Mouse (Mus musculus) lung, embryonic 14.5 days (tissue): ENCODE data around the gene Tnfaip8l1. TPM values are rescaled to one million over a fixed set of nuclear protein-coding genes. Genes with fewer than 3 reads are reported as not detected.

ENCODE experiments used
- ATAC-seq: fragments of 200-750 bp; cut with Nextera tagmentation; 2 replicates; pipeline ENCODE4 v1.8.0; 2017; ENCODE audit warnings: mild to moderate bottlenecking, moderate TSS enrichment, moderate library complexity; ENCODE audit not compliant: insufficient read depth
- DNase-seq: peaks from one replicate; pipeline ENCODE4 v3.0.0-alpha.2; 2015
- H3K27ac ChIP-seq: fragments of 300-500 bp; sonication (generic); 2 replicates; pipeline ENCODE4 v1.5.1; 2014; ENCODE audit warnings: low read depth, mild to moderate bottlenecking, moderate library complexity
- H3K27me3 ChIP-seq: fragments of 300-500 bp; sonication (generic); 2 replicates; pipeline ENCODE4 v1.6.1; 2014; ENCODE audit warnings: low read length, control low read depth; ENCODE audit not compliant: insufficient read depth
- H3K36me3 ChIP-seq: fragments of 300-500 bp; sonication (generic); 2 replicates; pipeline ENCODE4 v1.6.1; 2014; ENCODE audit warnings: control low read depth; ENCODE audit not compliant: insufficient read depth
- H3K4me1 ChIP-seq: fragments of 300-500 bp; sonication (generic); 2 replicates; pipeline ENCODE4 v1.6.1; 2014; ENCODE audit warnings: antibody characterized with exemption, control low read depth; ENCODE audit not compliant: insufficient read depth
- H3K4me2 ChIP-seq: fragments of 300-500 bp; sonication (generic); 2 replicates; pipeline ENCODE4 v1.6.1; 2014; ENCODE audit warnings: mild to moderate bottlenecking
- H3K4me3 ChIP-seq: fragments of 300-500 bp; sonication (generic); 2 replicates; pipeline ENCODE4 v1.5.1; 2014; ENCODE audit warnings: low read depth, low read length
- H3K9ac ChIP-seq: fragments of 300-500 bp; sonication (generic); 2 replicates; pipeline ENCODE4 v1.6.1; 2014
- H3K9me3 ChIP-seq: fragments of 300-500 bp; sonication (generic); 2 replicates; pipeline ENCODE4 v1.6.1; 2016; ENCODE audit warnings: low read depth, low read length, control low read depth
- CTCF ChIP-seq: IDR thresholded peaks from 2 replicates; pipeline ENCODE4 v1.5.1; 2016; ENCODE audit warnings: antibody characterized with exemption, low read depth
- WGBS: fragments of 180-500 bp; shearing (Covaris S2); extraction: QIAGEN DNeasy Blood & Tissue Kit; methylation state at CpG from one replicate; pipeline ENCODE4 v1.1.7; 2014; 5-methylcytosine and 5-hydroxymethylcytosine counted together
- polyA plus RNA-seq: library from polyadenylated mRNA; unstranded; fragments of >200 nt; fragmentation: Nextera tagmentation; extraction: Ambion mirVana; gene quantifications from 2 replicates; pipeline ENCODE4 v1.2.1, GENCODE M21; 2014

Gene Tnfaip8l1
- polyA plus RNA-seq, 1 experiment from 2014 or later = 14.5 TPM

GRCm38 (mm10) chr17:56208821-56209220, 46.5 kb downstream of the Tnfaip8l1 start:
- TF ChIP-seq CTCF = no peak
- Histone ChIP-seq H3K4me3 (no peak overlapping the region), H3K27ac (no peak overlapping the region), H3K4me1 (no peaks in the 10 kb centered on the region), H3K9ac (no peak overlapping the region), H3K4me2 (no peak overlapping the region), H3K36me3 (peaks cover 82% of the 10 kb centered on the region), H3K27me3 (no peaks in the 10 kb centered on the region), H3K9me3 (no peaks in the 10 kb centered on the region)
- ATAC-seq = no peak
- WGBS = 92% methylated on average over 3 of the region's 3 CpGs
- DNase-seq = no peak

DNA sequence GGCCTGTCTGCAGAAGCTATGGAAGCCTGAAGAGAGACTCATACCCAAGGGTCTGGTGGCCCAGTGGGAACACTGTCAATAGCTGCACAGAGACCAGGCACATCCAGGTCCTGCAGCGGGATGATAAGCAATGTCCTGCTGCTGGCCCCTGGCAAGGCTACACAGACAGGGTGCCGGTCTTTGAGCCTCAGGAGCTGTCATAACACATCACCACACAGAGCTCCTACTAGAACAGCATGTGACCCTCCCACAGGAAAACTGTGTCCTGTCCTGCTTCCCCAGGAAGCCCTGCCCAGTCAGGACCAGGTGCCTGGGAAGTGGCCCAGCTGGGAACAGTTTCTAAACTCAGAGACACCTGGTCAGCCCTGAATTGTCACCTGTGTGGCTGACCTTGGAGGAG, 48.8 kb downstream of the Tnfaip8l1 start:
- H3K9ac ChIP-seq = no peak overlapping the region
- H3K4me3 ChIP-seq = no peak overlapping the region
- TF ChIP-seq CTCF = no peak
- H3K36me3 ChIP-seq = peaks cover 64% of the 10 kb centered on the region
- no peaks in the 10 kb centered on the region for H3K4me1 ChIP-seq
- ATAC-seq (no peak), DNase-seq (no peak)
- no peaks in the 10 kb centered on the region for H3K27me3 ChIP-seq
- no peak overlapping the region for H3K4me2 ChIP-seq
- H3K9me3 ChIP-seq = no peaks in the 10 kb centered on the region
- 52% methylated on average over 2 of the region's 2 CpGs for WGBS
- H3K27ac ChIP-seq = no peak overlapping the region

GRCm38 (mm10) chr17:56212676-56213075, 50.4 kb downstream of the Tnfaip8l1 start:
- Histone ChIP-seq H3K9ac (no peak overlapping the region; the same call in 1 of the 2 replicates), H3K4me1 (peaks cover 8% of the 10 kb centered on the region; the same call in 1 of the 2 replicates), H3K27ac (no peak overlapping the region), H3K4me3 (no peak overlapping the region), H3K36me3 (peaks cover 52% of the 10 kb centered on the region), H3K4me2 (no peak overlapping the region), H3K9me3 (no peaks in the 10 kb centered on the region), H3K27me3 (no peaks in the 10 kb centered on the region)
- WGBS = 33% methylated on average over 6 of the region's 6 CpGs
- DNase-seq (no peak), ATAC-seq (peak; percentile 28; the same call in 1 of the 2 replicates)
- no peak for TF ChIP-seq CTCF

DNA sequence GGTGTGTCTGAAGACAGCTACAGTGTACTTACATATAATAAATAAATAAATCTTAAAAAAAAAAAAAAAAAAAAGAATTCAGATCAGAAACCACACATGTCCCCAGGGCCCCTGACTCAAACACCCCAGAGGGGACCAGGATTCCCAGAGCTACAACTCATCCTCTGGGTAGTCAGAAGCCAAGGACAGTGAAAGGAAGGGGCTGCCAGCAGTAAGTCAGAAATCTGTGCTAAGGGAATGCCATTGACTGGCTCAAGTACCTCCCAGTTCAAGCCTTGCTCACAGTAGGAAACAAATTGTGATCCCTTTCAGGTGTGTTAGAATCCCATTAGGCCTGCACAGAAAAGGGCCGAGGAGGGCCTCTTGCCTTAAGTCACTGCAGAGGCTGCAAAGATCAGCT, 52.0 kb downstream of the Tnfaip8l1 start:
- Histone ChIP-seq H3K27ac (no peak overlapping the region), H3K4me3 (no peak overlapping the region), H3K9me3 (no peaks in the 10 kb centered on the region), H3K36me3 (peaks cover 36% of the 10 kb centered on the region), H3K4me1 (peaks cover 11% of the 10 kb centered on the region; the same call in 1 of the 2 replicates), H3K9ac (no peak overlapping the region), H3K4me2 (no peak overlapping the region), H3K27me3 (no peaks in the 10 kb centered on the region)
- no peak for TF ChIP-seq CTCF
- WGBS = 72% methylated on average over 1 of the region's 1 CpGs
- ATAC-seq (no peak), DNase-seq (no peak)

DNA sequence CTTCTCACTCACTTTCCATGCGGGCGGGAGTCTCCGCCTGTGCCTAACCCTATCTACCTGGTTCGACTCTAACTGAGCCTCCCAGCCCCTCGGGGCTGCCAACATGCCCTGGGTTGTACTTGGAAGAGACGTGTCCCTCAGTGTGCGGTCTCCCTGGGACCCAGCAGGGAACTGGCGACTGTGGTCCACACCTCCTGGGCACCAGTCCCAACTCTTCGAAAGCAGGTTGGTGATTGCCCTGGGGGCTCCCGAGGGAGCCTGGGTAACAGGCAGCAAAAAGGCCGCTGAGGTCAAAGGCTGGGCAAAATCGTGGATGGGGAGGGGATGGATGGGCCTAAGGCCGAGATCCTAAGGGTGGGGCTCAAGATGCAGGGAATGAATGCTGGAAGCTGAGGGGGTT, 55.4 kb downstream of the Tnfaip8l1 start:
- H3K27ac ChIP-seq = no peak overlapping the region
- no peak for TF ChIP-seq CTCF
- H3K4me3 ChIP-seq = peak overlapping the region; percentile 82
- H3K4me2 ChIP-seq = peak overlapping the region; percentile 88
- H3K4me1 ChIP-seq = peaks cover 11% of the 10 kb centered on the region; the same call in 1 of the 2 replicates
- no peaks in the 10 kb centered on the region for H3K9me3 ChIP-seq
- 0 out of 2 replicates have a peak, but pooled peaks cover 7% of the 10 kb centered on the region for H3K36me3 ChIP-seq
- no peaks in the 10 kb centered on the region for H3K27me3 ChIP-seq
- peak overlapping the region; percentile 81 for H3K9ac ChIP-seq
- DNase-seq (no peak), ATAC-seq (no peak)
- 66% methylated on average over 13 of the region's 13 CpGs for WGBS

DNA sequence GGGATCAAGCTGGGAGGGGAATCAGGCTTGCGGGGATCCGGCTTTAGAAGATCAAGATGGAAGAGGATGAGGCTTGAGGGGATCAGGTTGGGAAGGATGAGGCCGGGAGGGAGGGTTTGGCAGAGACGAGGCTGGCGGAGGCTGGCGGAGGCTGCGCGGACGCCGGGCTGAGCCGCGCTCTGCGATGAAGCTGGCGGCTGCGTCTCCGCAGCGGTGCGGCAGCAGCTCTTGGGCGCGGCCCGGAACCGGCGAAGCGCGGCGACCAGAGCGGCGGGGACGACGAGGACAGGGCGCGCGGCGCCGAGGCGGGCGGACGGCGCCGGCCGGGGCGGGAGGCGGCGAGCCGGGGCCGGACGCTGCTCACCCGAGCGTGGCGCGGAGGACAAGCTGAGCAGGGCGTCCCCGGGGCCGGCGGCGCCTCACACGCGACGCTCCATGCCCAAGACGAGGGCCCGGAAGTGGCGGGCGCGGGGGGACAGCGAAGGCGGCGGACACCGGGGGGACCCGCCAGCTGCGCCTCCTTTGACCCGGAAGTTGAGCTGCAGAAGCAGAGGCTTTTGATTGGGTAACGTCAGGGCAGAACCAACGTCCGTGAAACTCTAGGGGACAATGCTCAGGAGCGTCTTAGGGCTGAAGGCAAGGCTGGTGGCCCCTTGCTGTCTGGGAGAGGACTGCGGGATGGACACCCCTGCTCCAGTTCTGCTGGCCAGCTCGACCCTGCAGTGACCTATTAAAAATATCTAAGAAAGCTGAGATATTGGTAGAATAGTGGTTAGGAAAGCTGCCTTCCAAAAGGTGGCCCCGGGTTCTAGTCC, 56.3 kb downstream of the Tnfaip8l1 start, which contains the start of gene Dpp9:
TSS of gene Dpp9 (minus strand) at position 529 of the 815 bp plus-strand sequence.
- no peaks in the 10 kb centered on the region for H3K27me3 ChIP-seq
- H3K27ac ChIP-seq = peak within 1 kb of the TSS; percentile 88
- ATAC-seq (peak; percentile 100), DNase-seq (peak; percentile 96)
- 0 out of 2 replicates have a peak, but pooled peaks cover 3% of the 10 kb centered on the region for H3K36me3 ChIP-seq
- peak within 1 kb of the TSS; percentile 82 for H3K4me3 ChIP-seq
- peak within 1 kb of the TSS; percentile 81 for H3K9ac ChIP-seq
- H3K4me2 ChIP-seq = peak within 1 kb of the TSS; percentile 88
- peak; percentile 45 for TF ChIP-seq CTCF
- WGBS = 2% methylated on average over 77 of the region's 78 CpGs
- H3K4me1 ChIP-seq = peaks cover 11% of the 10 kb centered on the region; the same call in 1 of the 2 replicates
- no peaks in the 10 kb centered on the region for H3K9me3 ChIP-seq

DNA sequence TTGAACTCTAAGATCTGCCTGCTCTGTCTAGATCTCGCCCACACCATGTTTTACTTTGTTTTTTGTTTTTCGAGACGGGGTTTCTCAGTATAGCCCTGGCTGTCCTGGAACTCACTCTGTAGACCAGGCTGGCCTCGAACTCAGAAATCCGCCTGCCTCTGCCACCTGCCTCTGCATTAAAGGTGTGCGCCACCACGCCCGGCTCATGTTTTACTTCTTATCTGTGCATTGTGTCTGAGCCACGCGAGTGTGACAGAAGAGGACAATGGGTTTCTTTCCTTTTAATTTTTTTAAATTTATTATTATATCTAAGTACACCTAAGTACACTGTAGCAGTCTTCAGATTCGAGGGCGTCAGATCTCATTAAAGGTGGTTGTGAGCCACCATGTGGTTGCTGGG, 57.0 kb downstream of the Tnfaip8l1 start:
- peaks cover 11% of the 10 kb centered on the region; the same call in 1 of the 2 replicates for H3K4me1 ChIP-seq
- H3K36me3 ChIP-seq = 0 out of 2 replicates have a peak, but pooled peaks cover 3% of the 10 kb centered on the region
- DNase-seq (no peak), ATAC-seq (no peak)
- peak overlapping the region; percentile 88 for H3K4me2 ChIP-seq
- 42% methylated on average over 12 of the region's 12 CpGs for WGBS
- H3K27ac ChIP-seq = peak overlapping the region; percentile 69
- TF ChIP-seq CTCF = no peak
- H3K27me3 ChIP-seq = no peaks in the 10 kb centered on the region
- H3K9ac ChIP-seq = peak overlapping the region; percentile 81
- no peaks in the 10 kb centered on the region for H3K9me3 ChIP-seq
- peak overlapping the region; percentile 82 for H3K4me3 ChIP-seq
